Mouse (Mus musculus): Measurements from ENCODE around the gene Unc45b.

- TF ChIP-seq POLR2A (IDR thresholded peaks at IDR 0.05; ENCODE audit: low read depth, low read length) (peak; percentile 72), CTCF (IDR thresholded peaks at IDR 0.05; ENCODE audit: extremely low read depth, insufficient read length, insufficient replicate concordance, low read depth, low read length) (peak; percentile 88)
These were observed 20.0 kb upstream of the Unc45b start, which contains the start of gene Rad51d for GRCm38 (mm10) chr11:82890342-82890762.

Measured in small intestine, adult 2 months (tissue).